Mouse (Mus musculus) spleen, adult 2 months (tissue): ENCODE data around the gene Cemip2.

Experiments used
- CTCF ChIP-seq: fragments of 200-500 bp; IDR thresholded peaks from 2 replicates; pipeline ENCODE4 v1.5.1; 2011; ENCODE audit warnings: mild to moderate bottlenecking, inconsistent platforms; ENCODE audit not compliant: insufficient read depth, insufficient read length, insufficient replicate concordance; ENCODE audit errors: extremely low read depth
- POLR2A ChIP-seq: fragments of 200-500 bp; IDR thresholded peaks from 2 replicates; pipeline ENCODE4 v1.6.1; 2011; ENCODE audit warnings: low read depth, low read length, inconsistent platforms

- TF ChIP-seq CTCF (no peak), POLR2A (no peak)
These were observed 4.5 kb upstream of the Cemip2 start for GRCm38 (mm10) chr19:21773621-21774020.
